Mouse (Mus musculus): ENCODE measurements around the gene Map3k6. TPM values are rescaled to one million over a fixed set of nuclear protein-coding genes. Genes with fewer than 3 reads are reported as not detected.
A peak's percentile ranks its signal among the peaks of the same experiment; 100 is the strongest.

Map3k6 gene
- polyA plus RNA-seq, 1 experiment from 2014 or later, result 3.4 TPM

DNA sequence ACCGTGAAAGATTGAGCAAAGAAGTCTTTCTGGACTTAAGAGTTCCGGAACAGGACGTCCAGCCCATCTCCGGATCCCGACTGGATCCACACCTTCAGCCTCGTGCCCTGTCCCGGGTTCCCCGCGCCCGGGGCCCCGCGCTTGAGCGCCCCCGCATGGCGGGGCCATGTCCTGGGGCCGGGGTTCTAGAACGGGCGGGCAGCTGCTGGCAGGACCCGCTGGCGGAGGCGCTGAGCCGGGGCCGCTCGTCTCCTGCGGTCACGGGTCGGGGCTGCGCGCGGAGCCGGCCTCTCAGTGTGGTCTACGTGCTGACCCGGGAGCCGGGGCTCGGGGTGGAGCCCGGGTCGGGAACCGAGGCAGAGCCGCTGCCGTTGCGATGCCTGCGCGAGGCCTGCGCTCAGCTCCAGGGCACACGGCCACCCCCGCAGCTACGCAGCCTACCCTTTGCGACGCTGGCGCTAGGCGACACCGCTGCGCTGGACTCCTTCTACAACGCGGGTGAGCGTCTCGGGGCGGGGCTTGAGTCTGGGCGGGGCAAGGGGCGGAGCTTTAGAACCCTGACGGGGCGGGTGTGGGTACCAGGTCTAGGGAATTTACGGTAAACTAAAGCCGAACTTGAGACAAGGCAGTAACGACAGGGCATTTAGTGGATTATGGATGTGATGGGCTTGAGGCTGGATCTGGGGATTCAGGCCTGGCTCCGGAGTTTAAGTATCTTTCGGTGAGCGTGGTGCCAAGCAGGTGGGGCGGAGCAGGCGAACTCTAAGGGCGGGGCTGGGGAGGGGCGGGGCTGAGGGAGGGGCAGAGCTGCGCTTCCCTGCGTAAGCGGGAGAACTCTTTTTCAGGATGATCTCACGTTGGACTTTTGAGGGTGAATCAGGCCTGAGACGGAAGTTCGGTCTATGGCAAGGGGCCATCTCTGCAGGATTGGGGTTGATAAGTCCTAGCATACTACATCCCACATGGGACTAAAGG is 603 bp downstream of the Map3k6 start:
- peak overlapping the region; percentile 94 for H3K4me2 ChIP-seq (replicated peaks; ENCODE audit: low read depth, low read length)
- H3K4me3 ChIP-seq (ENCODE audit: low read depth, low read length), result peak overlapping the region; percentile 64
- H3K9me3 ChIP-seq (ENCODE audit: control insufficient read depth, low read depth, low read length), result no peaks in the 10 kb centered on the region
- peak overlapping the region; percentile 50 for H3K9ac ChIP-seq (replicated peaks; ENCODE audit: low read depth, low read length)
- peak; percentile 86 for ATAC-seq (ENCODE audit: insufficient number of reproducible peaks, insufficient read depth, low FRiP score, low read depth)
- no peaks in the 10 kb centered on the region for H3K27me3 ChIP-seq (ENCODE audit: control insufficient read depth, insufficient read depth, low read length)
- peaks cover 13% of the 10 kb centered on the region; the same call in 1 of the 2 replicates for H3K4me1 ChIP-seq (ENCODE audit: control insufficient read depth, insufficient read depth, low read length)
- under 1% methylated on average over 78 of the region's 78 CpGs for WGBS
- peak overlapping the region; percentile 63; the same call in 1 of the 2 replicates for H3K27ac ChIP-seq (ENCODE audit: low read length)
- no peaks in the 10 kb centered on the region for H3K36me3 ChIP-seq (ENCODE audit: control insufficient read depth, insufficient read depth, low read length)

DNA sequence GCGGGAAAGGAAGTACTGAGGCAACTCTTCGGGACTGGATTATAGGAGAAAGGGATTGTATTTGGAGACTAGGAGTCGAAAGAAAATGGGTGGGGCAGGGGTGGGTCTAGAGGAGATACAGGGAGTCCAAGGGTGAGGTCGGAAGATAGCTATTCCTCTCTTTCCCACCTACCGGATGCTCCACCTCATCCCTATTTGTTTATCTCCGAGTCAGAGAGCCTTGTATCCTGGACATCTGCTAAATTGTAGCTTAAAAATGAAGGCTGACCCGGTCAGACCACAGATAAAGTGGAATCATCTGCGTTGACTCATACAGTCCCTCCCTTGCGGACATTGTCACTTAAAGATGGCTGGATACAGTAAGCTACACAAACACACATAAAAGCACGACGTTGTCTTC is 1.3 kb downstream of the Map3k6 start:
- H3K4me1 ChIP-seq (ENCODE audit: control insufficient read depth, insufficient read depth, low read length), result peaks cover 13% of the 10 kb centered on the region; the same call in 1 of the 2 replicates
- ATAC-seq (ENCODE audit: insufficient number of reproducible peaks, insufficient read depth, low FRiP score, low read depth), result no peak
- H3K4me3 ChIP-seq (ENCODE audit: low read depth, low read length), result peak overlapping the region; percentile 64
- no peaks in the 10 kb centered on the region for H3K9me3 ChIP-seq (ENCODE audit: control insufficient read depth, low read depth, low read length)
- H3K4me2 ChIP-seq (replicated peaks; ENCODE audit: low read depth, low read length), result peak overlapping the region; percentile 94
- H3K9ac ChIP-seq (replicated peaks; ENCODE audit: low read depth, low read length), result no peak overlapping the region
- H3K27me3 ChIP-seq (ENCODE audit: control insufficient read depth, insufficient read depth, low read length), result 0 out of 2 replicates have a peak, but pooled peaks cover 3% of the 10 kb centered on the region
- H3K36me3 ChIP-seq (ENCODE audit: control insufficient read depth, insufficient read depth, low read length), result no peaks in the 10 kb centered on the region
- no peak overlapping the region for H3K27ac ChIP-seq (ENCODE audit: low read length)
- WGBS, result 31% methylated on average over 11 of the region's 11 CpGs

DNA sequence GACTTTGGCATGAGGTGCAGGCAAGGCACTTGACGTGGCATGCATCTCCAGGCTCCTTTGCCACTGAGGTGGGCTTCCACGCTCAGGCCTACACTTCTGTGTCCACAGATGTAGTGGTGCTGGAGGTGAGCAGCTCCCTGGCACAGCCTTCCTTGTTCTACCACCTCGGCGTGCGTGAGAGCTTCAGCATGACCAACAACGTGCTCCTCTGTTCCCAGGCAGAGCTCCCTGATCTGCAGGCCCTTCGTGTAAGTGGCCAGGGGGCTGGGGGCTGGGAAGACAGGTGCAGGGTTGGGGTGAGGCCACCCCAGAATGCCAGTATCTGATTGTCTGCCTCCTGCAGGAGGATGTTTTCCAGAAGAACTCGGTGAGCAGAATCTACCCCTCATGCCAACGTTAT is 2.1 kb downstream of the Map3k6 start:
- Histone ChIP-seq H3K9me3 (ENCODE audit: control insufficient read depth, low read depth, low read length) (no peaks in the 10 kb centered on the region), H3K4me2 (replicated peaks; ENCODE audit: low read depth, low read length) (no peak overlapping the region), H3K27me3 (ENCODE audit: control insufficient read depth, insufficient read depth, low read length) (0 out of 2 replicates have a peak, but pooled peaks cover 3% of the 10 kb centered on the region), H3K36me3 (ENCODE audit: control insufficient read depth, insufficient read depth, low read length) (no peaks in the 10 kb centered on the region), H3K9ac (replicated peaks; ENCODE audit: low read depth, low read length) (no peak overlapping the region), H3K4me1 (ENCODE audit: control insufficient read depth, insufficient read depth, low read length) (peaks cover 13% of the 10 kb centered on the region; the same call in 1 of the 2 replicates), H3K4me3 (ENCODE audit: low read depth, low read length) (no peak overlapping the region), H3K27ac (ENCODE audit: low read length) (no peak overlapping the region)
- no peak for ATAC-seq (ENCODE audit: insufficient number of reproducible peaks, insufficient read depth, low FRiP score, low read depth)
- WGBS, result 62% methylated on average over 9 of the region's 9 CpGs

DNA sequence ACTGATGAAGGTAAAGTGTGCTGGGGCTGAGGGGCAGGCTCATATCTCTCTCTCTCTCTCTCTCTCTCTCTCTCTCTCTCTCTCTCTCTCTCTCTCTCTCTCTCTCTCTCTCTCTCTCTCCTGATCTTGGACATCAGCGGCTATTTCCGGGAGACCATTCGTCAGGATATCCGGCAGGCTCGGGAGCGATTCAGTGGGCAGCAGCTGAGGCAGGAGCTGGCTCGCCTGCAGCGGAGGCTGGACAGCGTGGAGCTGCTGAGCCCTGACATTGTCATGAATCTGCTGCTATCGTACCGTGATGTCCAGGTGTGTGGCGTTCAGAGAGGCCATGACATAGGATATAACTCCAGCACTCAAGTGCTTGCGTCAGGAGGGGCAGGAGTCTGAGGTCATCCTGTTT is 2.9 kb downstream of the Map3k6 start:
- Histone ChIP-seq H3K27ac (ENCODE audit: low read length) (no peak overlapping the region), H3K9me3 (ENCODE audit: control insufficient read depth, low read depth, low read length) (no peaks in the 10 kb centered on the region), H3K4me1 (ENCODE audit: control insufficient read depth, insufficient read depth, low read length) (peaks cover 13% of the 10 kb centered on the region; the same call in 1 of the 2 replicates), H3K9ac (replicated peaks; ENCODE audit: low read depth, low read length) (no peak overlapping the region), H3K4me3 (ENCODE audit: low read depth, low read length) (no peak overlapping the region), H3K36me3 (ENCODE audit: control insufficient read depth, insufficient read depth, low read length) (no peaks in the 10 kb centered on the region), H3K4me2 (replicated peaks; ENCODE audit: low read depth, low read length) (no peak overlapping the region), H3K27me3 (ENCODE audit: control insufficient read depth, insufficient read depth, low read length) (0 out of 2 replicates have a peak, but pooled peaks cover 3% of the 10 kb centered on the region)
- no peak for ATAC-seq (ENCODE audit: insufficient number of reproducible peaks, insufficient read depth, low FRiP score, low read depth)
- 21% methylated on average over 13 of the region's 13 CpGs for WGBS

DNA sequence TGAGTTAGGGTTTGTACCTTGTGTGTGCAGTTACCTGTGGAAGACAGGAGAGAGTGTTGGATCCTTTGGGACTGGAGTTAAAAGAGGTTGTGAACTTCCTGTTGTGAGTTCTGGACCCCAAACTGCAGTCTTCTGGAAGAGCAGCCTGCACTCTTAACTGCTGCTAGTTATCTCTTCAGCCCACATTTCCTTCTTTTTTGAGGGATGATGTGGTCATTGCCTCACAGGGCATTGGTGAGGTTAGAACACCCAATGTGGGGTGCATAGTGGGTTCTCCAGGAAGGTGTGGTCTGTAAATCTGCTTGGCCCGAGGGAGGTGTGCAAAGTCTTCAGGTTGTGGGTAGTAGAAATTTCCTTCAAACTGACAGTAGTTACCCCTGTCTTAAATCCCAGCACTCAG is 3.7 kb downstream of the Map3k6 start:
- no peak overlapping the region for H3K4me2 ChIP-seq (replicated peaks; ENCODE audit: low read depth, low read length)
- peaks cover 13% of the 10 kb centered on the region; the same call in 1 of the 2 replicates for H3K4me1 ChIP-seq (ENCODE audit: control insufficient read depth, insufficient read depth, low read length)
- no peak overlapping the region for H3K9ac ChIP-seq (replicated peaks; ENCODE audit: low read depth, low read length)
- H3K27me3 ChIP-seq (ENCODE audit: control insufficient read depth, insufficient read depth, low read length), result 0 out of 2 replicates have a peak, but pooled peaks cover 3% of the 10 kb centered on the region
- H3K36me3 ChIP-seq (ENCODE audit: control insufficient read depth, insufficient read depth, low read length), result no peaks in the 10 kb centered on the region
- ATAC-seq (ENCODE audit: insufficient number of reproducible peaks, insufficient read depth, low FRiP score, low read depth), result no peak
- no peak overlapping the region for H3K27ac ChIP-seq (ENCODE audit: low read length)
- WGBS, result 90% methylated on average over 1 of the region's 1 CpGs
- no peak overlapping the region for H3K4me3 ChIP-seq (ENCODE audit: low read depth, low read length)
- no peaks in the 10 kb centered on the region for H3K9me3 ChIP-seq (ENCODE audit: control insufficient read depth, low read depth, low read length)

DNA sequence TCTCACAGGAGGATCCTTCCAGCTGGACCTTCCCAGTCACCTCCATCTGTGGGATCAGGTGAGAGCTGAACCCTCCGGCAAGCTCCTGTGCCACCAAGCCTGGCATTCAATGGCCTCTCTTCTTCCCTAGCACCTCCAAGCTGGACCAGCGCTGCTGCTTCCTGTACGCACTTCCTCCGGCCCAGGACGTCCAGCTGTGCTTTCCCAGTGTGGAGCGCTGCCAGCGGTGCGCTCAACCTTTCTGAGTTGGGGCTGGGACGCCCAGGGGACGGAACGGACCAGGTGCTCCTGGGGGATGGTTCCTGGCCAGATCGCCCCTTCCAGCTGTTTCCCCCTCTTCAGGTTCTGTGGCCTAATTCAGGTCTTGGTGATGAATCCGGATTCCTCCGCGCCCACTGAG is 6.5 kb downstream of the Map3k6 start:
- no peaks in the 10 kb centered on the region for H3K36me3 ChIP-seq (ENCODE audit: control insufficient read depth, insufficient read depth, low read length)
- no peak overlapping the region for H3K9ac ChIP-seq (replicated peaks; ENCODE audit: low read depth, low read length)
- H3K4me1 ChIP-seq (ENCODE audit: control insufficient read depth, insufficient read depth, low read length), result peaks cover 13% of the 10 kb centered on the region; the same call in 1 of the 2 replicates
- WGBS, result 27% methylated on average over 15 of the region's 15 CpGs
- no peak for ATAC-seq (ENCODE audit: insufficient number of reproducible peaks, insufficient read depth, low FRiP score, low read depth)
- no peak overlapping the region for H3K4me3 ChIP-seq (ENCODE audit: low read depth, low read length)
- no peak overlapping the region for H3K27ac ChIP-seq (ENCODE audit: low read length)
- no peak overlapping the region for H3K4me2 ChIP-seq (replicated peaks; ENCODE audit: low read depth, low read length)
- H3K27me3 ChIP-seq (ENCODE audit: control insufficient read depth, insufficient read depth, low read length), result peaks cover 17% of the 10 kb centered on the region
- H3K9me3 ChIP-seq (ENCODE audit: control insufficient read depth, low read depth, low read length), result no peaks in the 10 kb centered on the region

DNA sequence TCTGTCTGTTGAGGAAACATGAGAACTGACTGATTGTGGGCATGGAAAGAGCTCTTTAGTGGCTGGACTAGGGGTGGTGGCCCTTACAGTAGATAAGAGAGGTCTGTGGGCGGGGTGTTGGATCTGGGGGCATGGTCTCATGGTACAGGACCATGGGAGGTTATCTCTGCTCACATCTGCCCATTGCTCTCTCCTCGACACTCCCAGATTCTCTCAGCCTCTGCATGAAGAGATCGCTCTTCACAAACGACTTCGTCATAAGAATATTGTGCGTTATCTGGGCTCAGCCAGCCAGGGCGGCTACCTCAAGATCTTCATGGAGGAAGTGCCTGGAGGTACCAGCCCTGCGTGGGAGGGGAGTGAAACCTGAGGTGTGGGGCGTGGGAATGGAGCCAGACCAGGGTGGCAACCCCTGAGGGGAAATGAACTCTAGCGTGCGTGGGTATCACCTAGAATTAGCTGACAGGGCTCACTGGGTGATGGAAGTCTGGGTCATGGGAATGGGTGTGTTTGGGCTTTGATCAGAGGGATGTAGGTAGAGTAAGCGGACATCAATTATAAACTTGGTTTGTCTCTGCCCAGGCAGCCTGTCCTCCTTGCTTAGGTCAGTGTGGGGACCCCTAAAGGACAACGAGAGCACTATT is 7.3 kb downstream of the Map3k6 start:
- H3K4me2 ChIP-seq (replicated peaks; ENCODE audit: low read depth, low read length), result no peak overlapping the region
- WGBS, result 72% methylated on average over 13 of the region's 13 CpGs
- H3K9ac ChIP-seq (replicated peaks; ENCODE audit: low read depth, low read length), result no peak overlapping the region
- no peaks in the 10 kb centered on the region for H3K36me3 ChIP-seq (ENCODE audit: control insufficient read depth, insufficient read depth, low read length)
- H3K4me3 ChIP-seq (ENCODE audit: low read depth, low read length), result no peak overlapping the region
- H3K27ac ChIP-seq (ENCODE audit: low read length), result no peak overlapping the region
- peaks cover 18% of the 10 kb centered on the region for H3K27me3 ChIP-seq (ENCODE audit: control insufficient read depth, insufficient read depth, low read length)
- peaks cover 13% of the 10 kb centered on the region; the same call in 1 of the 2 replicates for H3K4me1 ChIP-seq (ENCODE audit: control insufficient read depth, insufficient read depth, low read length)
- no peaks in the 10 kb centered on the region for H3K9me3 ChIP-seq (ENCODE audit: control insufficient read depth, low read depth, low read length)
- ATAC-seq (ENCODE audit: insufficient number of reproducible peaks, insufficient read depth, low FRiP score, low read depth), result peak; percentile 25; the same call in 1 of the 2 replicates

DNA sequence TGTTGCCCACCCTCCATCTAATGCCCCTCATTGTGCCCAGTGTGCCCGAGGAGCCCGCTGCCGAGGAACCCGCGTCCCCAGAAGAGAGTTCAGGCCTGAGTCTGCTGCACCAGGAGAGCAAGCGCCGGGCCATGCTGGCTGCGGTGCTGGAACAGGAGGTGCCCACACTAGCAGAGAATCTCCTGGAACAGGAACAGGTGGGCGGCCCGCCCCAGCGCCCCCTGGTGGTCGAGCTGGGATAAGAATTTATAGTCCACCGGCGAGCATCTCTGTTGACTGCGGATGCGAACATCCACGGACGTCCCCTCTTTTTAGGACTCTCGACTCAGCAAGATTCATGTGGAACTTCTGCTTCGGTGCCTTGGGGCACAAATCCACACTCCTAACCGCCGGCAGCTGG is 10.0 kb downstream of the Map3k6 start:
- Histone ChIP-seq H3K36me3 (ENCODE audit: control insufficient read depth, insufficient read depth, low read length) (no peaks in the 10 kb centered on the region), H3K4me3 (ENCODE audit: low read depth, low read length) (peak overlapping the region; percentile 25), H3K4me2 (replicated peaks; ENCODE audit: low read depth, low read length) (peak overlapping the region; percentile 35), H3K27ac (ENCODE audit: low read length) (no peak overlapping the region), H3K9ac (replicated peaks; ENCODE audit: low read depth, low read length) (no peak overlapping the region), H3K4me1 (ENCODE audit: control insufficient read depth, insufficient read depth, low read length) (peaks cover 11% of the 10 kb centered on the region; the same call in 1 of the 2 replicates), H3K9me3 (ENCODE audit: control insufficient read depth, low read depth, low read length) (no peaks in the 10 kb centered on the region), H3K27me3 (ENCODE audit: control insufficient read depth, insufficient read depth, low read length) (peaks cover 19% of the 10 kb centered on the region)
- 0 out of 2 replicates have a peak, but pooled peaks have one; percentile 24 for ATAC-seq (ENCODE audit: insufficient number of reproducible peaks, insufficient read depth, low FRiP score, low read depth)
- WGBS, result 4% methylated on average over 22 of the region's 22 CpGs
